Mouse (Mus musculus) liver, embryonic 14.5 days (tissue): ENCODE results near the gene Pus10.

Source experiments
- CTCF ChIP-seq: IDR thresholded peaks from 2 replicates; pipeline ENCODE4 v1.5.1; 2016; ENCODE audit warnings: antibody characterized with exemption, low read depth, control low read depth
- EP300 ChIP-seq: IDR thresholded peaks from 2 replicates; pipeline ENCODE4 v1.6.1; 2016; ENCODE audit warnings: antibody characterized with exemption, low read depth

DNA sequence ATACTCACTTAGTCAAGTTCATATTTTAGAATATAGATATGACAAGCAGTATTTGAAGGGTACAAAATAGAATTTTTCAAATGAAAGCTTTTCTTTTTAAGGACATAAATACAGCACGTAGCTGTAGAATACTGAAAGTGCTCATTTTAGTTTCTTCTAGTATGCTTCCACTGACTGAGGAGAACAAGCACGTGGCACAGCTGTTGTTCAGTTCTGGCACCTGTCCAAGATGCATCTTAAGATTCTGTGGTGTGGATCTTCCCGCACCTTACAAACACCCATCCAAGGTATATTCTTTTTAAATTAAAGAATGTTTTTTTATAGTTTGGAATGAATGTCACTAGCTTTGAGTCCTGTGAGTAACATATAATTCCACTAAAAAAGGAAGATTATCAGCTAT lies 1.7 kb downstream of the Pus10 start:
- no peak for TF ChIP-seq CTCF
- TF ChIP-seq EP300, result no peak
